Mouse (Mus musculus) spleen, adult 12 weeks (tissue): ENCODE results near the gene Txnrd2.

Experiments used
- DNase-seq: peaks from one replicate; pipeline ENCODE4 v3.0.0; 2022; ENCODE audit warnings: low spot score

Txnrd2 gene

GRCm38 (mm10) chr16:18416837-18417236 lies 9.3 kb upstream of the Txnrd2 start:
- no peak for DNase-seq

- DNase-seq = no peak
These were observed 8.7 kb upstream of the Txnrd2 start for GRCm38 (mm10) chr16:18417491-18417890.

DNA sequence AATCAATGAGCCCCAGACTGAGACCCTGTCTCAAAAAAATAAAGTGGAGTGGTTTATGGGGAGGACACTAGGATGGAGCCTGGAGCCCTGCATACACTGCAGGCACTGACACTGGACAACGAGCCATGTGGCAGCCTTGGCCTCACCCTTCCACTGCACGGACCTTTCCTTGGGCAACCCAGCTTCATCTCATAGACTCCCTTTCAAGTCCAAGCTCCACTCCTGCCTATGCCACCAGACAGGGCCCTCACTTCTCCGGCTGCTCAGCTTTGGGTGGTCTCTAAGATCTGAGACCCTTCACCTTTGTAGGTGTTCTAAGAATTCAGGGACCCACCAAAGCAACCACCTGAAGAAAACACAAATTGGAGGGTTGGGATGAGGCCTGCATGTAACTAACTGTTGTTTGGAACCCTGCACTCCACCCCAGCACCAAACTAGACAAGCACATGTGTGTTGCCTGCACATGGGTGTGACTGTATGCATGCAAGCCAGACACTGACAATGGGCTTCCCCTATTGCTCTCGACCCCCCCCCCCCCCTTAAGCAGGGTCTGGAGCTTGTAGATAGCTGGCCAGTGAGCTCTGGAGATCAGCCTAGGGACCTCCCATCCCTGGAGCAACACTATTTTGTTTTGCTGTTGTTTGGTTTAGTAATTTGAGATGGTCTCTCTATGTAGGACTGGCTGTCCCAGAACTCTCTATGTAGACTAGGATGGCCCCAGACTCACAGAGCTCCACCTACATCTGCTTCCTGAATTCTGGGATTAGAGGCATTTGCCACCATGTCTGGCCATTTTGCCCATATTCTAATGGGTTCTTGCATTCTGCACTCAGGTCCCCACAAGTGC lies 7.2 kb upstream of the Txnrd2 start:
- DNase-seq = no peak

- no peak for DNase-seq
These were observed 6.6 kb upstream of the Txnrd2 start for GRCm38 (mm10) chr16:18419603-18420026.

DNA sequence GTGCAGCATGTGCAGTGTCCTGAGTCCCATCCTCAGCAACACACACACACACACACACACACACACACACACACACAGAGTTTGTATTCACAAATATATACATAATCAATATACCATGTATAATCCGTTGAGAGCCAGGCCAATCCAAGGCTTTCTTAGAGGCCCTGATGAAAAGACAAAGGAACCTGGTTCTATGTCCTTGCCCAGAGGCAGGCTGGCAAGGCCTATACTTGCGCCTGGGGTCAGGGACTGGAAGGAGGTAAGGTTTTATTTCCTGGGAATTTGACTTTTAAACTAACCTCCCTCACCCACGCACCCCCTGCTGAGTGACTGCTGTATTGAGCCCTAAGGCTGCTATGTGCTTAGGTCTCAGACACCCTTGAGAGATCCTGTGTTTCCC lies 5.6 kb upstream of the Txnrd2 start:
- DNase-seq = no peak

GRCm38 (mm10) chr16:18423203-18423914 lies 2.8 kb upstream of the Txnrd2 start:
- no peak for DNase-seq

GRCm38 (mm10) chr16:18423915-18424265 lies 2.3 kb upstream of the Txnrd2 start:
- no peak for DNase-seq

DNA sequence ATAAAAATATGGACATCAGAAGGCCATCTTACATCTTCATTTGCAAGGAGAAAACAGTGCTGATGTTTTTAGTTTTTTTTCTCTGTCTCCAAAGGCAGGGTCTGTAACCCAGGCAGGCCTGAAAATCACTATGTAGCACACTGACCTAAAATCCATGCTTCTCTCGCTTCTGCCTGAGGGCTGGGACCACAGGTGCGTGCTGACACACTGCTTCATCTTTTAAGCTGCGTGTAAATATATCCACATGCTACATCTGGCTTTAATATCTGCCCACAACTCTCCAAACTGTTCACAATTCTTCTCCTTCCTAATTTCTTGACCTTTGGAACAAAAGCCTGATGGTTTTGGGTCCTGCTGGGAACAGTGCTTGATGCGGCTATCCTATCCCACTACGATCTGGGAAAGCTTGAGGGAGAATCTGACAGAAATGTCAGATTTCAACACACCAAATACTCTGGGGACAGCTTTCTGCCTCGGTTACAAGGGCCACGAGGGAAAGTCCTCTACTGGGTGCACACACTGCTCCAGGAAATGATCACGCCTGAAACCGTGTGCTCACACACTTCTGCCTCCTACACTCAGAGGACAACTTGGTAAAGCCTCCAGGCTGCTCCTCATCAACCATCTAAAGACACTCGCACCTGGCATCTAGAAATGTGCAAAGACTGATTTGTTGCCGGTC lies 1.7 kb upstream of the Txnrd2 start:
- no peak for DNase-seq

DNA sequence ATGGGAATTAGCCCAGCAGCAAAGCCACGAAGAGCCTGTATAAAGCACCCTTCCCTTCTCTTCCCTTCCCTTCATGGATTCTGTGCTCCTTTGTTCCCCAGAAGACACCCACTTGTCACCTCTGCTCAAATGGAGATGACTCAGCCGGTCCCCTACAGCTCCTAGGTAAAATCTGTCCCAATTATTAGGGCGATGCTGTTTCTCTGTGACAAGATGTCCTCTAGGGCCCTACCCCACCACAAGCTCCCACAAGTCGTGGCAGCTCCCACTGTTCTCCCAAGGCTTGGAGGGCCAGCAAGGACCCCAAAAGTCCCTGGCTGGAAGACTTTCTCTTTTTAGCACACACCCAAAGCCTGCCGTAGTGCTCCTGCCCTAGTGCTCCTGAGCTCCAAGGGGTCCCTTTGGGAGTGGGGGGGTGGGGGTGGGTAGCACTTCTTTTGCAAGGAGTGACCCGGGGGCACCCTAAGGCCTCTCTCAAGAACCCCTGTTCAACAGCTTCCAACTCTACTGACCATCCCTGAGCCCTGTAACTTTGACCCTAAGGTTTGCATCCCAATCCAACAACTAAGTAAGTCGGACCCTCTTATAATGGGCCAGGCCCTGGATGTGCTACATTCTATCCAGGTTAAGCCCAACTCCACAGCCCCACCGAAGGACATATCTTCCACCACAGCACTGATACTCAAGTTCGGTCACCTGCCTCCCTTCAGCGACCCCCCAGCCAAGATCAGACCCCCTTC lies 539 bp upstream of the Txnrd2 start:
- no peak for DNase-seq

GRCm38 (mm10) chr16:18426802-18427280 lies 657 bp downstream of the Txnrd2 start, which contains the start of gene Comt:
Gene Comt, minus strand, starts transcription at chr16:18426852.
- DNase-seq = no peak

- DNase-seq = no peak
These were observed 1.9 kb downstream of the Txnrd2 start for GRCm38 (mm10) chr16:18428011-18428515.

GRCm38 (mm10) chr16:18428516-18429042 lies 2.4 kb downstream of the Txnrd2 start:
- DNase-seq = peak; percentile 68

DNA sequence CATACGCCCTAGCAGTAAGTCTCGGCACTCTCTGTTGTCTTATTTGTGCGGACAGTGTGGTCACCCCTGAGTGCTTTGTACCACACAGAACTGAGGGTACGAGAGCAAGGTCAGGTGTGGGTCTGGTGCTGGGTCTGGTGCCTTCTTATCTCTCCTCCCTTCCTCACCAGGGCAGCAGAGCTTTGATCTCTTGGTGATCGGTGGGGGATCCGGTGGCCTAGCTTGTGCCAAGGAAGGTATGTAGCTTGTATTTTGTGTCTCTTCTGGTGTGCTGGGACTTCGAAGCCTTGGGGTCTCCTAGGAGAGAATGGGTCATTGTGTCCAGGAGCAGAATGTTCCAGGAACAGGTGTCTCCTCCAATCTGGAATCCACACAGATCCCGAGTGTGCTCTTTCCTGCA lies 3.5 kb downstream of the Txnrd2 start:
- no peak for DNase-seq

GRCm38 (mm10) chr16:18430641-18431212 lies 4.5 kb downstream of the Txnrd2 start:
- no peak for DNase-seq

GRCm38 (mm10) chr16:18433341-18433920 lies 7.2 kb downstream of the Txnrd2 start:
- DNase-seq = no peak

- DNase-seq = no peak
These were observed 9.9 kb downstream of the Txnrd2 start for GRCm38 (mm10) chr16:18436128-18436527.

GRCm38 (mm10) chr16:18443385-18443841 lies 17.2 kb downstream of the Txnrd2 start:
- peak; percentile 80 for DNase-seq

GRCm38 (mm10) chr16:18447243-18447642 lies 21.1 kb downstream of the Txnrd2 start:
- DNase-seq = no peak

GRCm38 (mm10) chr16:18448104-18448503 lies 21.9 kb downstream of the Txnrd2 start:
- no peak for DNase-seq

- no peak for DNase-seq
These were observed 22.8 kb downstream of the Txnrd2 start for GRCm38 (mm10) chr16:18449005-18449404.
